Mouse (Mus musculus) midbrain, embryonic 10.5 days (tissue): ENCODE results near the gene Nppa. TPM values are rescaled to one million over a fixed set of nuclear protein-coding genes. Genes with fewer than 3 reads are reported as not detected.

ENCODE experiments used
- DNase-seq: peaks from one replicate; pipeline ENCODE4 v3.0.0-alpha.2; 2017; ENCODE audit warnings: low spot score
- H3K27ac ChIP-seq: fragments of 300-500 bp; sonication (generic); replicated peaks from 2 replicates; pipeline ENCODE4 v1.5.1; 2016; ENCODE audit warnings: mild to moderate bottlenecking
- H3K27me3 ChIP-seq: fragments of 300-500 bp; sonication (generic); 2 replicates; pipeline ENCODE4 v1.6.1; 2016; ENCODE audit warnings: low read depth, mild to moderate bottlenecking; ENCODE audit not compliant: poor library complexity, severe bottlenecking
- H3K36me3 ChIP-seq: fragments of 300-500 bp; sonication (generic); 2 replicates; pipeline ENCODE4 v1.6.1; 2016; ENCODE audit warnings: mild to moderate bottlenecking, moderate library complexity
- H3K4me1 ChIP-seq: fragments of 300-500 bp; sonication (generic); 2 replicates; pipeline ENCODE4 v1.6.1; 2016
- H3K4me3 ChIP-seq: fragments of 300-500 bp; sonication (generic); 2 replicates; pipeline ENCODE4 v1.5.1; 2016; ENCODE audit warnings: mild to moderate bottlenecking, moderate library complexity
- H3K9me3 ChIP-seq: fragments of 300-500 bp; sonication (generic); replicated peaks from 2 replicates; pipeline ENCODE4 v1.6.1; 2016; ENCODE audit warnings: mild to moderate bottlenecking
- WGBS: fragments of 180-500 bp; shearing (Covaris S2); methylation state at CpG from one replicate; pipeline ENCODE4 v1.1.7; 2016; 5-methylcytosine and 5-hydroxymethylcytosine counted together
- polyA plus RNA-seq: library from polyadenylated mRNA; unstranded; fragments of >200 nt; fragmentation: Nextera tagmentation; extraction: Ambion mirVana; gene quantifications from 2 replicates; pipeline ENCODE4 v1.2.1, GENCODE M21; 2016

Gene Nppa
- 0.25 and 0.67 TPM in 2 replicates for polyA plus RNA-seq

DNA sequence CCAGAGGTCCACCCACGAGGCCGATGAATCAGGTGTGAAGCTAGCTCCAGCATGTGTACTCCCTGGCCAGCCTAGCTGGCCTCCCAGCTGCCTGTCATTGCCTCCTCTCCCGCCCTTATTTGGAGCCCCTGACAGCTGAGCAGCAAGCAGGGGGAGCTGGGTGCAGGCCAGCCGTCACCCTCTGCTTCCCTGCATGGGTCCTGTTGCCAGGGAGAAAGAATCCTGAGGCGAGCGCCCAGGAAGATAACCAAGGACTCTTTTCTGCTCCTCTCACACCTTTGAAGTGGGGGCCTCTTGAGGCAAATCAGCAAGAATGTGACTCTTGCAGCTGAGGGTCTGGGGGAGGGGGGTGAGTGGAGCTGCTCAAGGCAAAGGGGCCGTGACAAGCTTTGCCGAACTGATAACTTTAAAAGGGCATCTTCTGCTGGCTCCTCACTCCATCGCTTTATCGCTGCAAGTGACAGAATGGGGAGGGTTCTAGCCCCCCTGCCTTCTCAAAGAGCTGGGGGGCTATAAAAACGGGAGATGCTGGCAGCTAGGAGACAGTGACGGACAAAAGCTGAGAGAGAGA, at the start of gene Nppa:
Gene Nppa, plus strand, starts transcription at position 521 of the 571 bp plus-strand sequence.
- DNase-seq: no peak
- Histone ChIP-seq H3K36me3 (peaks cover 22% of the 10 kb centered on the region), H3K27me3 (no peaks in the 10 kb centered on the region), H3K9me3 (no peaks in the 10 kb centered on the region), H3K4me3 (no peak within 1 kb of the TSS), H3K4me1 (peaks cover 14% of the 10 kb centered on the region), H3K27ac (no peak within 1 kb of the TSS; the same call in 1 of the 2 replicates)
- WGBS: 49% methylated on average over 12 of the region's 12 CpGs

DNA sequence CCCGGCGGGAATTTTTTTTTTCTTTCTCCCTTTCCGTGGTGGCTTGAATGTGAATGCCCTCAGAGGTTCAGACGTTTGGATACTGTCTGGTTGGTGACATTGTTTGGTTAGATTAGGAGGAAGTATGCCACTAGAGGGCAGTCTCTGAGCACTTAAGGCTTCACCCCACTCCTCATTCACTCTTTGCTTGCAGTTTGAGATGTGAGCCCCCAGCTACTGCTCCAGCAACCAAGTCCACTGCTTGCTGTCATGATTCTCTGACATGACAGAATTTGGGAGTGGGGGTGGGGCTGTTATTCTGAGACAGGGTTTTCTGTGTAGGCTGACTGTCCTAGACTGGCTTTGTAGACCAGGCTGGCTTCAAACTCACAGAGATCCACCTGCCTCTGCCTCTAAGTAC, 46.9 kb upstream of the Nppa start:
- DNase-seq: no peak
- H3K36me3 ChIP-seq: peaks cover 3% of the 10 kb centered on the region
- no peak overlapping the region for H3K4me3 ChIP-seq
- H3K27ac ChIP-seq: no peak overlapping the region
- H3K4me1 ChIP-seq: no peaks in the 10 kb centered on the region
- no peaks in the 10 kb centered on the region for H3K9me3 ChIP-seq
- no peaks in the 10 kb centered on the region for H3K27me3 ChIP-seq
- WGBS: 16% methylated on average over 4 of the region's 4 CpGs

DNA sequence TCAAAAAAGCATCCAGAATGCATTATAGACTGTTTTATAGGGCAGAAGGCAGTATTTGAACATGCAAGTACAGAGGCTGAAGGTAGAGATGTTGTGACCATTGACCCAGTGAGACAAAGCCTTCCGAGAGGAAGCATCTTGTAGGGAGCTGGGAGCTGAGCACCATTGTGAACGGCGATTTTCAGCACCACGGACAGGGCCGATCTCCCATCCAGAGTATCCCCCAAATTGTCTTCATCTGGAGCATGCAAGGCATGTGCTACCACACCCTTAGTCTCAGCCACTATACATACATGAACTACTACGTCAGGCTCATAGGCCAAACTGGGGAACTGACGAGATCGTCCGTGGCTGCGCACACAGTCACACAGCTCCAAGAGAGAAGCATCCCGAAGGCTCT, 43.4 kb upstream of the Nppa start:
- Histone ChIP-seq H3K27ac (no peak overlapping the region), H3K4me1 (no peaks in the 10 kb centered on the region), H3K36me3 (no peaks in the 10 kb centered on the region), H3K27me3 (no peaks in the 10 kb centered on the region), H3K4me3 (no peak overlapping the region), H3K9me3 (no peaks in the 10 kb centered on the region)
- peak; percentile 47 for DNase-seq
- WGBS: 40% methylated on average over 11 of the region's 11 CpGs

DNA sequence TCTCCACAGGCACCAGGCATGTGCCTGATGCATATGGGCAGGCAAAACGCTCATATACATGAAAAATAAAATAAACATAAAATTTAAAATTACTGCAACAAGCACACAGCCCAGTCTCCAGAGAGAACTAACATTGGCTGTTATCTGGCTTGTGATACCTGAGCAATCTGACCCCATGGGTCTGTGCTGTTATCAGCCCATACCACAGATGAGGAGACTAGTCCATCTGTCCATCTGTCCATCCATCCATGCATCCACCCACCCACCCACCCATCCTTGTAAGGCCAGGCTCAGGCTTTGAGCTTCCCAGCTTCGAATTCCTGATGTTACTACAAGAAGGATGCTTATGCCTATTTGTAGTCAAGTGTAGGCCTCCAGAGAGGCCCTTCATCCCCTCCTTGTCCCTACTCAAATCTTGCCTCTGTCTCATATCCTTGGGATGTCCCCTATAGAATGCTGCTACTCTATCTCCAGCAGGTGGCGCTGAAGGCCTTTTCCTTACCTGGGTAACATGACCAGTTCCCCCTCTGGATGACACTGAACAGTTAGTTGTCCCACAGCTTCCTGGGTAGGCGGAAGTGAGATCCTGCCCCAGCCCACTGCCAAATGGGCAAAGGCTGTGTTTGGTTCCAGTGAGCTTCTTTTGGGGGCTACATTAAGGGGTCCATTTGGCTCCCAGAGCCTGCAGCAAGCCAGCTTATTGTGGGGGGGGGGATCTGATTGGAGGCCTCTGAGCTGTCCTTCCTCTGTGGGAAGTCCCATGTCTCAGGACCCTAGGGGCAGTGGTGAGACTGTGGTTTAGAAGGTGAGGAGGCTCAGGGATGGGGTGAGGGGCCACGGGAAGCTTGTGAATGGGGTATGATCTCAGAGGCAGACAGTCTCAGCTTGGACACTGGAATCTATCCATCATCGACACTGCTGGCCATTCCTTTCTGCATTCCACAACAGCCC, 40.4 kb upstream of the Nppa start:
- Histone ChIP-seq H3K9me3 (no peaks in the 10 kb centered on the region), H3K36me3 (no peaks in the 10 kb centered on the region), H3K4me1 (no peaks in the 10 kb centered on the region), H3K27ac (no peak overlapping the region), H3K4me3 (no peak overlapping the region), H3K27me3 (no peaks in the 10 kb centered on the region)
- 46% methylated on average over 6 of the region's 6 CpGs for WGBS
- peak; percentile 65 for DNase-seq

DNA sequence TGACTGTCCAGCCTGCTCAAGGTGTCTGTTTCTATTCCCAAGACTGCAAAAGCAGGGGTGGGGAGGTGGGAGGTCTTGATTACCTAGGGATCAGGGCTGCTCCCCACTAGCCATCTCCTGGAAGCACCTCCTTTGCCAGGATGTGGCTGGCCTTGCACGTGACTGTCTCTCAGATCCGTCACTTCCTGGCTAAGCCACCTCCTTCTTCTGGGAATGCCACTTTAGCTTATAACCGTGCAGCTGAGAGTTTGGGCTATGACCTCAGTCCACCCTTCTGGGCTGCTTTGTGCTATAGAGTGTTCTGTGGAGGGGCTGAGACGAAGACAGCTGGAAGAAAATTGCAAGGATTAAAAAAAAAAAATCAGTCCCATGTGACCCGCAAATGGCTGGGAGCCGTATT, 37.7 kb upstream of the Nppa start:
- no peak overlapping the region for H3K4me3 ChIP-seq
- WGBS: 73% methylated on average over 6 of the region's 6 CpGs
- no peaks in the 10 kb centered on the region for H3K27me3 ChIP-seq

DNA sequence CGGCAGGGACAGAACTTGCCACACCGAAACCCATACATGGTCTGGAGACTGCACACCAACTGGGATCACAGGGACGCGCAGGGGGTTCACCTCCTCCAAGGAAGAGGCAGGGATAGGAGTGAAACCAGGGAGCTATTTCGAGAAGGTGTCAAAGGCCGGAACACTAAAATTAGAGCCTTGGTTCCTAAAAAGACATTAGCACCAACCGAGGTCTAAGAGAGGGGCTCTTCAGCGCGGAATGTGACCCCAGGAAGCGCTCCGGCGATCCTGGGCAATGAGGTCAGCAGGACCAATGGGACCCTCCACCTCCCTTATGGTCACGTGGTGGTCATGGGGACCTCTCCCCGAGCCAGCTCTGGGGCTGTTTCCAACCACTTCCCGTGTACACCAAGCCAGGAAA, 36.9 kb upstream of the Nppa start:
- no peak for DNase-seq
- Histone ChIP-seq H3K9me3 (no peaks in the 10 kb centered on the region), H3K27ac (no peak overlapping the region), H3K36me3 (no peaks in the 10 kb centered on the region), H3K27me3 (no peaks in the 10 kb centered on the region), H3K4me3 (no peak overlapping the region), H3K4me1 (no peaks in the 10 kb centered on the region)
- WGBS: 93% methylated on average over 15 of the region's 15 CpGs

More for the DNA sequence above, 37.7 kb upstream of the Nppa start:
- no peaks in the 10 kb centered on the region for H3K36me3 ChIP-seq
- no peak overlapping the region for H3K27ac ChIP-seq
- H3K4me1 ChIP-seq: no peaks in the 10 kb centered on the region
- DNase-seq: no peak
- no peaks in the 10 kb centered on the region for H3K9me3 ChIP-seq

DNA sequence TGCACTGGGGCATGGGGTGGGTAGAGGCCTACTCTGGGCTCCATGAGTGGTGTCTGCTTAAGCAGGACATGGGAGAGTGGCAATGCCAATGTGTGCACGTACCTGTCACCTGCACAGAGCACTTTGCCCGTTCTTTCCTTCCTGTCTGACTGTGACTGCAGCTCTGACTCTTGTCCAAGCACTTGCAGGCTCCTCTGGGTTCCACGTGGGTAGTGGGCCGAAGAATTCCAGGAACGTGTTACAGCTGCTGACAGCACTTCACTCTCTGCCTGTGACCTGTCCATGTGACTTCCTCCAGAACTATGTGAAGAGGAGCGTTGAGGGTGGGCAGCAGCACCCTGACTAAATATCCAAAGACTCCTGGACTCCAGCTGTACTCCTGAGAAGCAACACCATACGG, 34.8 kb upstream of the Nppa start:
- no peak for DNase-seq
- no peaks in the 10 kb centered on the region for H3K36me3 ChIP-seq
- no peak overlapping the region for H3K27ac ChIP-seq
- no peaks in the 10 kb centered on the region for H3K27me3 ChIP-seq
- H3K4me3 ChIP-seq: no peak overlapping the region
- H3K9me3 ChIP-seq: no peaks in the 10 kb centered on the region
- no peaks in the 10 kb centered on the region for H3K4me1 ChIP-seq
- whole genome bisulfite sequencing: 85% methylated on average over 7 of the region's 7 CpGs

DNA sequence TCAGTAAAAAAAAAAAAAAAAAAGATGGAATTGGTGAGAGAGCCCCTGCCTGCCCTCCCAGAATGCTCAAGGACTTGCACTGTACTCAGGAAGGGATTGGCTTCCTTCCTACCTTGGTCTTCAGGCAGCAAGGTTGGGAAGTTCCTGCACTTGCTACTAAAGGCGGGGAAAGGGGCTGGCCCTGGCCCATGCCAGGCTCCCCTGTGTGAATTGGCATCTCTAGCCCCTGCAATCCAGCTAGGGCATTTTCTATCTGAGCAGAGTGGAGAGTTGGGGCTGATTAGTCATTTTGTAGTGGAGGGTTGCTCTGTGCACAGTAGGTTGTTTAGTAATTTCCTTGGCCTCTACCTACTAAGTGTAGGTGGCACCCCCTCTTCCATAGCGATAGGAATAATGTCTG, 31.7 kb upstream of the Nppa start:
- Histone ChIP-seq H3K9me3 (no peaks in the 10 kb centered on the region), H3K27ac (no peak overlapping the region), H3K4me1 (no peaks in the 10 kb centered on the region), H3K36me3 (no peaks in the 10 kb centered on the region), H3K4me3 (no peak overlapping the region), H3K27me3 (no peaks in the 10 kb centered on the region)
- 80% methylated on average over 2 of the region's 2 CpGs for WGBS
- DNase-seq: no peak

DNA sequence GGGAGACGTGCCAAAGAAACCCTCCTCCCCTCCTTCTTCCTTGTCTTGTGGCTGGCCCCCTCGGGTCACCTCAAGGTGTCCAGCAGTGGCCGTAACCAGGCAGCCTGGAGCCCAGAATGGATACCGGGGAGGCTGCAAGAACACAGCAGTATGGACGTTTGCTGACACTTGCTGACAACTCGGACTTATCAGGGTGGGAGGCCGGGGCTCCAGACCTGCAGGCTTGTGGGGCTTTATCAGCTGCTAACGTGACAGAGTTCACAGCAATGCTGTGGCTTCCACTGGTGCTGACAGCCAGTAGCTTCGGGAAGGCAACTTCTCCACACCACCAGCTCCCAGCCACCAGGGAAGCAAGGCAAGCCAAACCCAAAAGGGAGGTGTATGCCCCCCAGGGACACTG, 31.2 kb upstream of the Nppa start:
- 62% methylated on average over 9 of the region's 9 CpGs for WGBS
- H3K27ac ChIP-seq: no peak overlapping the region
- no peak overlapping the region for H3K4me3 ChIP-seq
- no peaks in the 10 kb centered on the region for H3K4me1 ChIP-seq
- DNase-seq: no peak
- H3K36me3 ChIP-seq: no peaks in the 10 kb centered on the region
- H3K9me3 ChIP-seq: no peaks in the 10 kb centered on the region; the same call in 1 of the 2 replicates
- H3K27me3 ChIP-seq: no peaks in the 10 kb centered on the region

DNA sequence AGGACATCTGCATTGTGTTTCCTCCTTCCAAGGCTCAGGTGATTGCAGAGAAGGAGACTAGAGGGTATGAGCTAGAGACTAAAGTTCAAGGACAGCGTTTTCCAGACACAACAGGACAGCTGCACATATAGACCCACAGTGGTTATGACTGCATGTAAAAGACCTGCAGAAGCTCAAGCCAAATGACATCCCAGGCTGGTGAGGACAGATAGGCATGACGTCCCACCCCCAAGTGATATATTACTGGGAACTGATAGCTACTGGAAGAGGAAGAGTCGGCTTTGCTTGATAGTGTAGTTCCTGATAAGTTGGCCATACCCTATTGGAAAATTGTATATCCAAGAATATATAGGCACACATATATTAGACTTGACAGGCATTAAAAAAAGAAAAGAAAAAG, 24.3 kb upstream of the Nppa start:
- Histone ChIP-seq H3K9me3 (peaks cover 5% of the 10 kb centered on the region; the same call in 1 of the 2 replicates), H3K36me3 (no peaks in the 10 kb centered on the region), H3K4me3 (no peak overlapping the region), H3K27ac (no peak overlapping the region), H3K27me3 (no peaks in the 10 kb centered on the region), H3K4me1 (no peaks in the 10 kb centered on the region)
- WGBS: 78% methylated on average over 3 of the region's 3 CpGs
- no peak for DNase-seq

DNA sequence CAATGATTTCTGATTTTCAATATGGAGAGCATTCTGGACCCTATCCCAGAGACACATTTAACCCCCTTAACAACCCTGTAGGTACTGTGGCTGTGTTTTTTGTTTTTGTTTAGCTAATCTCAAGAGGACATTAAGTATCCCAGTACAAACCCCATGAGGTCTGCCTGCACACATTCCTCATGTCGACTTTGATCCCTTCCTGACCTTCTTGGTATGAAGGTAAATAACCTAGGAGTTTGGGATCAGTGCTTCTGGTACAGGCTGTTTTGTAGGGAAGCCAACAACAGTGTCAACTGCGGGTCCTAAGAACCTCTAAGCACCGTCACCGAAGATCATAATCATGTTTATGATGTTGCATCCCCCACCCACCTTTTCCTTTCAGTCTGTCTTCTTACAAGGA, 22.8 kb upstream of the Nppa start:
- H3K9me3 ChIP-seq: peaks cover 5% of the 10 kb centered on the region; the same call in 1 of the 2 replicates

DNA sequence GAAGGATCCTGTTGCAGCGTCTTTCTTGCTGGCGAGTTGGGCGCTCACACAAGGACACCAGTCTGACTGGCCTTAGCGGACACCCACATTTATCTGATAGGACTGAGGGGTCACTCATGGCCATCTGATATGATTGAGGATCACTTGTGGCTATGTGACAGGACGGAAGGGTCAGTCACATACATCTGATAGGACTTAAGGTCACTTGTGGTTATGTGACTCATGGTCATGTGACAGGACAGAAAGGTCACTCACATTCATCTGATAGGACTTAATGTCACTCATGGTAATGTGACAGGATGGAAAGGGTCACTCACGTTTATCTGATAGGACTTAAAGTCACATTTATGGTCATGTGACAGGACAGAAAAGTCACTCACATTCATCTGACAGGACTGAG, 22.1 kb upstream of the Nppa start:
- Histone ChIP-seq H3K4me1 (no peaks in the 10 kb centered on the region), H3K36me3 (no peaks in the 10 kb centered on the region), H3K27me3 (no peaks in the 10 kb centered on the region), H3K27ac (no peak overlapping the region), H3K4me3 (no peak overlapping the region), H3K9me3 (peaks cover 5% of the 10 kb centered on the region; the same call in 1 of the 2 replicates)
- DNase-seq: no peak
- WGBS: 92% methylated on average over 6 of the region's 6 CpGs

More for the DNA sequence above, 22.8 kb upstream of the Nppa start:
- H3K27ac ChIP-seq: no peak overlapping the region
- H3K36me3 ChIP-seq: no peaks in the 10 kb centered on the region
- no peak for DNase-seq
- WGBS: 81% methylated on average over 4 of the region's 4 CpGs
- no peak overlapping the region for H3K4me3 ChIP-seq
- H3K27me3 ChIP-seq: no peaks in the 10 kb centered on the region
- no peaks in the 10 kb centered on the region for H3K4me1 ChIP-seq

DNA sequence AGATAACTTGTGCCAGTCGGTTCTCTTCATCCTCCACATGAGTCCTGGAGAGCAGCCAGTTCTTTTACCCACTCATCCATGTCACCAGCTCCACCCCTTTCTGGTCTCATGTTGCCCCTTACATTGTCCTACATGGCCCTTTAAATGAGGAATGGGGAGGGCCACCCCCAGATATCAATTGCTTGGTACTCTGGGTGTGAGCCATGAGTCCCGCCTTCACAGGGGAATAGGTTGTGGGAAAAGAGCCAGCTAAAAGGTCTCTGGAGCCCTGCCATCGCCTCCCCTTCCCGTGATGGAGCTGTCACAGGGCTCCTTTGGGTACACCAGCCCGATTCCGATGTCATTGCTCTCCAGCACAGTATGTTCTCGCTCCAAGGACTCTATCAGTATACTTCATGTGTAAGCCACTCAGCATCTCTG, 21.1 kb upstream of the Nppa start:
- WGBS: 80% methylated on average over 7 of the region's 7 CpGs
- Histone ChIP-seq H3K27ac (no peak overlapping the region), H3K36me3 (no peaks in the 10 kb centered on the region), H3K27me3 (no peaks in the 10 kb centered on the region), H3K9me3 (peaks cover 5% of the 10 kb centered on the region; the same call in 1 of the 2 replicates), H3K4me1 (no peaks in the 10 kb centered on the region), H3K4me3 (no peak overlapping the region)
- no peak for DNase-seq
